Mouse (Mus musculus) adrenal gland, adult 18-20 months (tissue): Measurements from ENCODE around the gene Gm45808. TPM values are rescaled to one million over a fixed set of nuclear protein-coding genes. Genes with fewer than 3 reads are reported as not detected.
"Not testable (repeated sequence)": the region's sequence is repeated elsewhere in the genome, so short reads cannot be mapped to it uniquely, and the experiment has no call there.

Experiments
- DNase-seq, 2 experiments: peaks; one replicate each; pipeline ENCODE4 v3.0.0; 2021 to 2022; ENCODE audit warnings: low spot score in 2 of 2
- long read RNA-seq, 2 experiments: library from polyadenylated mRNA; stranded (forward); transcript quantifications; one replicate each; pipeline ENCODE4 v2.0.0; 2021
- total RNA-seq, 2 experiments: library from RNA; stranded (reverse); gene quantifications; 1 replicate in 1 of 2; 2 replicates in 1 of 2; pipeline ENCODE4 v1.2.3; 2021

Gm45808 gene
- 10 to 100 TPM; 42.8 to 43.4 TPM for total RNA-seq
- long read RNA-seq, experiment 1, result 0 reads
- long read RNA-seq, experiment 2, result 0 reads

DNA sequence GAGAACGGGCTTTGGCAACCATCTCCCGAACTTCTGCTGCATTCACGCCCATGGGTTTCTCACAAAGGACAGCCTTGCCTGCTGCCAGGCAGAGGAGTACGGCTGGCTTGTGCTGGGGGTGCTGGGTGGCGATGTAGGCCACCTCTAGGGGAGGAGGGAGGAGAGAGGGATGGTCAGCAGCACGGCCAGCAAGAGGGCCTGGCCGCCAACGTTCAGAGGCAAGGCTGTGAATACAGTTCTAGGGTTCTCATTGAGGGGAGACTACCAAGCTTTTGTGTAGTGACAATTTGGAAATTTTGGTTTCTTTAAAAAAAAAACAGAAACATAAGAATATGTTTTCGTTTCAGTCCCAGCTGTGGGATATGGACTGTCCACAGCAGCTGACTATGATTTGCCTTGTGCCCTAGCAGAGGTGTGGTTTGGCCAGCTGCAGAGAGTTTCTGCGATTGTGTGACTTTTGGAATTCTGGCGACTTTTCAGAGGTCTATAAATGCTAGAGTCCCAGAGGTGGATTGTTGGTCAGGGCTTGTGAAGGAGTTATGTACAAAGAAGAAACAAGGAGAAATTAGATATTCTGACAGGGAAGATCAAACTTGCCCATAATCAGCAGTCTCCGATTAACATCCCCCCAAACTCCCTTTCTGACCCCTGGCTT lies at the start of gene Gm45808:
TSS of gene Gm45808 (minus strand) at position 51 of the 655 bp plus-strand sequence.
- no peak for DNase-seq

- no peak for DNase-seq
Observed at GRCm38 (mm10) chr7:45535676-45536075, 49.1 kb upstream of the Gm45808 start.

GRCm38 (mm10) chr7:45530643-45531042 lies 44.0 kb upstream of the Gm45808 start:
- DNase-seq, result no peak

DNA sequence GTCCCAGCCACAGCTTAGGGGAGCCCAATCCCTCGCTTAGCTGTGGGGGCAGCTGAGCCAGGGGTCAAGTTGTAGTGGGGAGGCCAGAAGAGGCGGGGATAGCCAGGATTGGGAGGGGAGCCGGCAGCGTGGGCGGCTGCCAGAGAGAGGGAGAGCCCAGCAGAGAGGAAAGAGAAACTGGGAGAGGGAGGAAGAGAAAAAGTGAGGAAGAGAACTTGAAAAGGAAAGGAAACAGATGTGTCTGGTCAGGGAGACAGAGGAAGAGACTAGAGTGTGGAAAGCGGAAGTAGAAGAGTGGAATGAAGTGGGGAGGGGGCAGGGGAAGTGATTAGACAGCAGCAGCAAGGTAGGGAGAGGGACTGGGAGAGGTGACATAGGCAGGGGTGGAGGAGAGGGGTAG lies 42.9 kb upstream of the Gm45808 start:
- no peak for DNase-seq

DNA sequence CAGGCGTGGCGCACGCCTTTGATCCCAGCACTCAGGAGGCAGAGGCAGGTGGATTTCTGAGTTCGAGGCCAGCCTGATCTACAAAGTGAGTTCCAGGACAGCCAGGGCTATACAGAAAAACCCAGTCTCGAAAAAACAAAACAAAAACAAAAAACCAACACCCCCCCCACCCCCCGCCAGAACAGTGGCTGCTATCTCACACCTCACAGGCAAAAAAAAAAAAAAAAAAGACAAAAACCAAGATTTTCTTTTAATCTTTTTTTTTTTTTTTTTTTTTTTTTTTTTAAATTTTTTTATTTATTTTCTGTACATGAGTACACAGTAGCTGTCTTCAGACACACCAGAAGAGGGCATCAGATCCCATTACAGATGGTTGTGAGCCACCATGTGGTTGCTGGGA lies 40.6 kb upstream of the Gm45808 start:
- not testable (repeated sequence) for DNase-seq

DNA sequence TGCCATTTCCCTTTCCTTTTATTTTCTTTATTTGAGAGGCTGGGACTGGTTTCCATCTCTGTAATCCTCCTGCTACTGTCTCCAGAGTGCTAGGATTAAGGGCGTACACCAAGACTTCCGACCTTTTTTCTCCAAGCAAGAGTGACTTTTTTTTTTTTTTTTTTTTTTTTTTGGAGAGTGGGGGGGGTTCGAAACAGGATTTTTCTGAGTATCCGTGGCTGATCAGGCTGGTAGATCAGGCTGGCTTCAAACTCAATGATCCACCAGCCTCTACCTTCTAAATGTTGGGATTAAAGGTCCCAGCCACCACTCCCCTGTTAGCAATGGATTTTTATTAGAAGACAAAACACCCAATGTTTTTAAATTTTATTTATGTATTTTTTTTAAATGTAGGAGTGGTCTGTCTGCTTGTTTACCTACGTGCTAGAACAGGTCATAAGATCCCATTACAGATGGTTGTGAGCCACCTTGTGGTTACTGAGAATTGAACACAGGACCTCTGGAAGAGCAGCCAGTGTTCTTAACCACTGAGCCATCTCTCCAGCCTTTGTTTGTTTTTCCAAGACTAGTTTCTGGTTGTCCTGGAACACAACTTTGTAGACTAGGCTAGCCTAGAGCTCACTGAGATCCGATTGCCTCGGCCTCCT lies 40.0 kb upstream of the Gm45808 start:
- no peak for DNase-seq

- DNase-seq, result peak; percentile 98
Observed at GRCm38 (mm10) chr7:45525809-45526473, 39.3 kb upstream of the Gm45808 start, which contains the start of the genes Ppp1r15a and Plekha4. TSS of gene Ppp1r15a (minus strand) at chr7:45526268. TSS of gene Plekha4 (plus strand) at chr7:45526330.

DNA sequence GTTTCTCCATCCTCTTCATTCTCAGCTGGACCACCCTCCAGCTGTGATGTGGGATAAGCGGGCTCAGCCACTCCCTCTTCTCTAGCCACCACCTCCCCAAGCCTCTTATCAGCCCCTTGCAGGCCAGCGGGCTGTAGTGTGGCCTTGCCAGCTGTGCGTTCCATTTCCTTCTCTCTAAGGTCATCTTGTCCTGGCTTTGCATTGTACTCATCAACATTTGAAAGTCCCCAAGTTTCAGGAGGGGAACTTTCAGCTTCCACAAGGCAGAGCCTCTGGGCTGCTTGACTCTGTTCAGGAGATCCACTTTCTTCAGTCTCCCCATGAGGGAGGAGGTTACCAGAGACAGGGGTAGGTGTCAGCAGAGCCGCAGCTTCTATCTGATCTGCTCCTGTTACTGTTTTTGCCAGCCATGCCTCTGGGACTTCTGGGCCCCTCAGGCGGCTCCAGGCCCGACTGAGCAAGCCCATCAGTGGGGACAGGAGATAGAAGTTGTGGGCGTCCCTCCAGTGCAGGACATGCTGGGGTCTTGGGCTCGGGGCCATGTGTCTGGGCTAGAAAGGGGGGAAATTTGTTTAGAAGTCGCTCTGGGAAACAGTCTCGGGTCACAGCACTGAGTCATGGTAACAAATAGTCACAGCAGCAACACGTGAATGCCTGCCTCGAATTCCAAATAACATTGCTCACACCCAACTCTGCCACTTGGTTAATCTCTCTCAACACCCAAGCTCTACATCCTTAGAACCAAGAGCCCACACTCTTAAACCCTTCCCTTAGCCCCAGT lies 38.4 kb upstream of the Gm45808 start:
- peak; percentile 41 to 48 for DNase-seq

- DNase-seq, result no peak
Observed at GRCm38 (mm10) chr7:45523678-45524170, 37.1 kb upstream of the Gm45808 start.

- no peak for DNase-seq
Observed at GRCm38 (mm10) chr7:45522957-45523676, 36.5 kb upstream of the Gm45808 start.

- no peak for DNase-seq
Observed at GRCm38 (mm10) chr7:45522194-45522752, 35.7 kb upstream of the Gm45808 start.

GRCm38 (mm10) chr7:45521728-45522184 lies 35.1 kb upstream of the Gm45808 start:
- DNase-seq, result peak; percentile 69 to 80

- DNase-seq, result no peak
Observed at GRCm38 (mm10) chr7:45520605-45521004, 34.0 kb upstream of the Gm45808 start.

DNA sequence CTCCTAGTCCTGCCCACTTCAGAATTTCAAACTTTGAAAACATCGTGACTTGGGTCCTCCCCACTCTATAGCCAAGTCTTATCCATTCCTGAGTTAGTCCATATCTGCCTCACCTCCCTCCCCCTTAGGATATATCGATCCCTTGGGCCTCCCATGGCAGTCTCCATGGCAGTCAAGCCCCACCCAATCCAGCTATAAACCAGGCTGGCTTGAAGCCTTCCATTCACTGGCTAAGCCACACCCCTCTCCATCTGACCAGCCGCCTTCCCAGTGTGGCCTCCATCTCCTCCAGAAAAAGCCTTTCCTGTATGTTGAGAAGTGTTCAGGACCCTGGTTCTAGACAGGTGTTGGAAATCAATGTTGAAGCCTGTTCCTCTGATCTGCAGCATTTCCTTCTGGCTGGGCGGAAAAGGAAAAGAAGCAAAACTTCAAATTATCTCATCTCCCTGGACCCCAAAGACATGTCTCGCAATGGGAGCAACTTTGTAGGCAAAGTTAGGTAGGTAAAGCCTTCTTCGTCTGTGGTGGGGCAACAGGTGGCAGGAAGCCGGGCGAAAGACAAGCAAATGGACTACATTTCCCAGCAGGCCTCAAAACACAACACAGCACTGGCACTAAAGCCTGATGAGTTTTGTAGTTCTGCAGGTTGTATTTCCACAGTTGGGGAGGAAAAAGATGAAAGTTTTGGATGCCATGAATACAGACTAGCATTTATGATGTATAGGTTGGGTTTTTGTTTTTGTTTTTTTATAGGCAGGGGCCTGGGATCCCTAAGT lies 32.9 kb upstream of the Gm45808 start:
- DNase-seq, result no peak

DNA sequence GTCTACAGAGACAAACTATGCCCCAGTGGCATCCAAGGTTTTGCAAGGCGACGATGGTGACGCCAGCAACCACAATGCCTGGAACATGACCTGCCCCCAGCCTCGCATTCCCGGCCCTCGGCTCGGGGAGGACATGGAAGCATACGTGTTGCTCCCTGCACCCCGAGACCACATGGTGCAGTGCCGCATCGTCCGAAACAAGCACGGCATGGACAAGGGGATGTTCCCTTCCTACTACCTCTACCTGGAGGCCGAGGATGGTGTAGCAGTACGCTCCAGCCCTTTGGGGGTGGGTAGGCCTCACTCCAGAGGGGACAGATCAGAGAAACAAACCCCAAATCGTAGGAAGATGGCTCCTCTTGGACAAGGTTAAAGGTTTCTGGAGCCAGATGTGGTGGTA lies 32.0 kb upstream of the Gm45808 start:
- no peak for DNase-seq

DNA sequence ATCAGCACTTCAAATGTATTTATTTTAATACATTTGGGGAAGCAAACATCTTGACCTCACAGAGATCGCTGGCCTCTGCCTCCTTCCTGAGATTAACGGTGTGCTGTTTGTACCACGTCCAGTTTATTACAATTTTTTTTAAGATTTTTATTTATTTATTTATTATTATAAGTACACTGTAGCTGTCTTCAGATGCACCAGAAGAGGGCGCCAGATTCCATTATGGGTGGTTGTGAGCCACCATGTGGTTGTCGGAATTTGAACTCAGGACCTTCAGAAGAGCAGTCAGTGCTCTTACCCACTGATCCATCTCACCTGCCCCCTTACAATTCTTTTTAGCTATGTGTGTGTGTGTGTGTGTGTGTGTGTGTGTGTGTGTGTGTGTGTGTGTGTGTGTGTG lies 30.2 kb upstream of the Gm45808 start:
- not testable (repeated sequence) for DNase-seq

DNA sequence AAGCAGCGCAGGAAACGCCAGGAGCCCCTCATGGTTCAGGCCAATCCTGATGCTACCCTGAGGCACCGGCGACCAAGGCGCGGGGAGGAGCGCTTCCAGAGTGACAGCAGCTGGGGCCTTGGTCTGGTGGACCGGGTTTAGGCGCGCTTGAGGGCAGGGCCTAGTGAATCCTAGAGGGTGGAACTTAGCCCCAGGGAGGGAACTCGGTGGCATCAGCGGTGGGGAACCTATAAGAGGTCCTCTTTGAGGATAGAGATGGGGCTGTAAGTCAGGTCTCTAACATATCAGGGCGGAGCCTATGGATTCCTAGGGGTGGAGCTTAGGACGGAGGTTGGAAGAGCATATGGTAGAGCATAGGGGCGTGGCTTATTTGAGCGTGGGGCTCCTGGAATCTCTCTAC lies 28.8 kb upstream of the Gm45808 start:
- DNase-seq, result no peak

DNA sequence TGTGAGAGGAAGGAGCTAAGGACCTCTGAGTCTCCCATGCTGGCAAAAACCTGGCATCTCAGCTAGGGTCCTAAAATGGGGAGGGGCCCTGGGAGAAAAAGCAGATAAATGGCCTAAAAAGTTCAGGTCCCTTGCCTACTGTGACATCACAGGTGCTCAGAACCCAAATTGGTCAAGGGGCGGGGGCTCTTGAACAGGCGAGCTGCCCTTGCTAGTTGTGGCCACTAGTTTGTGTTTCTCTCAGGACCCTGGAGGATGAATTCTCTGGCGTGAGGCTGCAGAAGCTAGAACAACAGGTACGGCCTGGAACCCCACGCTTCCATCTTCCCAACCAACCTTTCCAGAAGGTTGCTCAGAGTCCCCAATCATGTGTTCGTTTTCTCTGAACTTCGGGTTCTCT lies 27.8 kb upstream of the Gm45808 start:
- DNase-seq, result no peak
